Mouse (Mus musculus) brain, embryonic 14.5 days (tissue): ENCODE measurements at regions not wholly inside any gene's neighbourhood (a gene's known extent, or its start where the extent isn't known, plus 50 kb on each side); places are given as distances from the start of the nearest gene placed in this dataset.
"Not testable (repeated sequence)": the region's sequence is repeated elsewhere in the genome, so short reads cannot be mapped to it uniquely, and the experiment has no call there.

ENCODE experiments used
- DNase-seq: peaks from one replicate; pipeline ENCODE4 v3.0.0-alpha.2; 2011; ENCODE audit warnings: low read depth
- CTCF ChIP-seq: fragments of 200-500 bp; IDR thresholded peaks from 2 replicates; pipeline ENCODE4 v1.5.1; 2012; ENCODE audit warnings: inconsistent platforms, mild to moderate bottlenecking, moderate library complexity, borderline replicate concordance; ENCODE audit not compliant: insufficient read depth, insufficient read length; ENCODE audit errors: extremely low read depth
- POLR2A ChIP-seq: fragments of 200-500 bp; IDR thresholded peaks from 2 replicates; pipeline ENCODE4 v1.6.1; 2012; ENCODE audit warnings: mild to moderate bottlenecking, inconsistent platforms, borderline replicate concordance; ENCODE audit not compliant: poor library complexity, insufficient read depth, insufficient read length, severe bottlenecking; ENCODE audit errors: extremely low read depth

DNA sequence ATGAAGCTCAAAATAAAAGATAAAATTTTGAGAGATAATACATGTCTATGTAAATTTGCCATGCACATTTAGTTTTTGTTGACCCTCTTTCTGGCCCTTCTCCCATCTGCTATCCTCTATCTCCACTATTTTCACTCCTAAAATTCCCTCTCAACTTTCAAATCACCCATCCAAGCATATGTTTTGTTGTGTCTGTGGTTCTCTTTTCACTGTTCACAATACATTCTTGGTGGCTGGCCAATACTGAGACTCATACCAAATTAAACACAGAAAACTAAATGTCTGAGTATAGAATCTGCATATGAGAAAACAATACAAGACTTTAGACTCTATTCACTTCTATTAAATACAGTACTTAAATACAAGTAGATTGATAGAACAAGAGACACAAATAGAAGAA is 581.2 kb upstream of the Epha5 start:
- TF ChIP-seq POLR2A: no peak
- TF ChIP-seq CTCF: no peak
- peak; percentile 65 for DNase-seq

DNA sequence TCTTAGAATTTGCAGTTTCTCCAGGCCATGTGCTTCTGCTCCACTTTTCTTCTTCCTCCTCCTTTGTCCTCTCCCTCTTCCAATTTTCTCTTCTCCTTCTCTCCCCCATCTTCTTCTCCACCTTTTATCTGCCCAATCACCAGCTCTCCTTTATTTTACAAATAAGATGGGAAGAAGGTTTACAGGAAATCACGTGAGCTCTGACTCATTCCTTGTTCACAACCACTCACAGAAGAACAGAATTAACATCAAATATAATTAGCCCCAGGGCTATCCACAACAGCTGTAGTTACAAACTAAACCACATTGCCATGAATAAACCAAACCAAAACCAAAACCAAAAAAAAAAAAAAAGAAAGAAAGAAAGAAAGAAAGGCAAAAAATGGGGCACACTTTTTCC is 579.5 kb upstream of the Epha5 start:
- not testable (repeated sequence) for DNase-seq
